Mouse (Mus musculus) gastrocnemius, postnatal 36 days (tissue): ENCODE results near the gene Smim4. TPM values are rescaled to one million over a fixed set of nuclear protein-coding genes. Genes with fewer than 3 reads are reported as not detected.

Experiments used
- DNase-seq, 2 experiments: peaks; one replicate each; pipeline ENCODE4 v3.0.0; 2022
- intact Hi-C: fragments of 180-260 bp; cut with DNase I; formaldehyde crosslinking; loops from one replicate; pipeline ENCODE4 v1.15.1; 2025
- total RNA-seq, 2 experiments: library from RNA; stranded (reverse); gene quantifications; 2 replicates each; pipeline ENCODE4 v1.2.3; 2021

Smim4 gene
- total RNA-seq, 2 experiments from 2014 or later: 29.3 to 40.5 TPM

DNA sequence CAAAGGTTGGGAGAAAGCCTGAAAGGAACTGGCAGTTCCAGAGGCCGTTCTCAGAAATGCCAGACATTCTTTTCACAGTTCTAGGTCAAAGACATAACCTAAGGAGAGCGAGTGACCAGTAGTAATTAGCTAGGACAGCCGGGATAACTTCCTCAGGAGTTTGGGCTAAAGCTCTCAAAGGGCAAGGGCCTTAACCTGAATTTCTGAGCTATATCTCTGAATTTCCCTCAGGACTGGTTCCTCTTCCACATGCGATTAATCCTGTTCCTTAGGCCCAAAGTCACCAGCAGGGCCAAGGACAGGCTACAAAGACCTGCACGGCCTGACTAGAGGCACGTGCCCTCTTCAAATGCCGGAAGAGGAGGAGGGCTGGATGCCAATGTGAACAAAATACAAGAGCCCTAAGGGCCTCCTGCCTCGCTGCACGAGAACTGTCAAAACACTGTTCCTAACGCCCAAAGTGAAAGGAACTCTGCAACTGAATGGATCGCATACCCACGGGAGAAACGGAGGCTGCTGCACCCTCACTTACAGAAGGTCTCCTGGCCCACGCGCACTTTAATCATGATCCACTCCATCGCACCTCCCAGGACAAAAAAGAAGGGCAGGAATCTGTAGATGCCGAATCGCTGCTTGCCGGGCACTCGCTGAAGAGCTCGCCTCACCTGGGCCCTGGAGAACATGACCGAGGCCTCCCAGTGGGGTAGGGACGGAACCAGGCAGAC, 493 bp downstream of the Smim4 start:
- intact Hi-C loops: no loop called here
- no peak for DNase-seq

DNA sequence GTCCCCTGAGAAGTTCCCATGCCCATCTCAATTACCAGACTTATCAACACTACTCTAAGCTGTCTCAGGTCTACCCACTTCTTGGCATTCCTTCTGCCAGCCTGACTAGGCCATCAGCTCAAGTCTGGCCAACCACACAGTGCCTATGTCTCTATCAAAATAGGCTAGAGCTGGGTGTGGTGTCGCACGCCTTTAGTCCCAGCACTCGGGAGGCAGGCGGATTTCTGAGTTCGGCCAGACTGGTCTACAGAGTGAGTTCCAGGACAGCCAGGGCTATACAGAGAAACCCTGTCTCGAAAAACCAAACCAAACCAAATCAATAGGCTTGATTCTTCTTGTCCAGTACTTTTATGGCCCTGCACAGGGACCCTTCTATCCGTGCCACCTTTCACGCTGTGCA, 1.9 kb downstream of the Smim4 start:
- intact Hi-C loops: no loop called here
- DNase-seq: no peak

DNA sequence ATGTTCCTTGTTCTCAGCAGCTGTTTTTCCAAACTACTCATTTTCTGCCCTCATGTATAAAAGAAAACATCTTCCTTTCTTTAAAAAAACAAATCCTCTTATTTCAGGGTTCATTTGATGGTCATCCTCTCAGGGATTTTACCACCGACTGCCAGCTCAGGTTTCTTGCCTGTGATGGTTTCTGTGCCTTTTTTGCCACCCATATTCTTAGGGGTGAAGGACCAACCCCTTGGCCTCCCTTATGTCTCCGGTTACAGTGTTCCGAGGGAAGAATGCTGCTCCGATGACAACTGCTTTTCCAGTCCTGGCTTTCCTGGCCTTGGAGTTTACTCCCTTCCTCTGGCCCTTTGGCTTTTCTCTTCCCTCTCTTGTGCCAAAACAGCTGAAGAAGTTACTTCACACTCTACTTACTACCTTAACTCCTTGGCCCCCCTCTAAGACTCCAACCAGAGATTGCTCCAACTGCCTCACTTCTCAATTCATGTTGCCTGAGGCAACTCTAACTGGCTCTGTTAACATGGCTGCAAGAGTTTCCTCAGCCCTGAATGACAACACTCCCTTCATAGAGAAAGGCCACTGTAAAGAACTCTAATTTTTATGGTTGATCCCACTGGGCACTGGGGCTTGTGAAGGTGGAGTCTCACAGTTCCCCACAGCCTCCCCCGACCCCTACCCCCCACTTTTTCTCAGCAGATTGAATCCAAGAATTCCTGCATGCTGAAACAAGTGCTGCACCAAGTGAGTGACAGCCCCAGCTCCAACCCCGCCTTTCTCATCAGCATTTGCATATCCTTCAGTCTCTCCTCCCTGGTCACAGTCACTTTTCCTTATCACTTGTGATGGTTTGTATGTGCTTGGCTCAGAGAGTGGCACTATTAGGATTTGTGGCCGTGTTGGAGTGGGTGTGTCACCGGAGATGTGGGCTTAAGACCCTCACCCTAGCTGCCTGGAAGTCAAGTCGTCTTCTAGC, 3.4 kb downstream of the Smim4 start:
- DNase-seq: no peak

DNA sequence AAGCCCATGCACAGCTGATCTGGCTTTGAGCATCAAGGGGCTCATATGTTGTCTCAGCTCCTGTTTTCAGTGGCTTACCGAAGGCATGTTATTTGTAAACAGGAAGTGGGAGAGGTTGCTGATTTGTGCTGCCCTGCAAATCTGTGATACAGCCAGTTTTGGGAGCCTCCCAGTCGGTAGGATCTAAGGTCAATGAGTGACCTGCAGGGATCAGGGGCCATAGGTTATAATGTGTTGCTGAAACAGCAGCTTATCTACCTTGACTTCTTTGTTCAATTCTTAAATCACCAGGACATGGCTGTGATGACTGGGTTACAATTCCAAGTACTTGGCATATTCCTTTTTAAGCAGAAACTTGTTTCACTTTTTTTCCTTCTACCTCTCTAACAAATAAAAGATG, 13.2 kb downstream of the Smim4 start:
- no peak for DNase-seq
- intact Hi-C loops: no loop called here

More for the DNA sequence above, 3.4 kb downstream of the Smim4 start:
- intact Hi-C loops: no loop called here

DNA sequence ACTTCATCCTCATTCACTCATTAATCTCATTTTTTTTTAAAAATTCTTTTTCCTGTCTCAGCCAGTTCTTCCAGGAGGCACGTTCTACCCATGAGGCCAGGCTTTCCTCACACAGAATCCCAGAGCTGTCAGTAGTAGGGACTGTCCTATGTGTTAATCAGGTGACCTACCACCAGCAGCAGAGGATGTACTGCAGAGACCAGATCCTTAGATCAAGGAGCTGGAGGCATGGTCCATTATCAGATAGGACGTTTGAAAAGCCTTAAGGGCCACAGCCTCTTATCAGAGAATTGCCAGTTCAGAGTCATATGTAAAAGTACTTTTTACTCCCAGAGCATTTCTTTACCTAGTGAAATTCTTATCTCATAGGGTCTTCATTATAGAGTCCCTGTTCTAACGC, 14.7 kb downstream of the Smim4 start:
- intact Hi-C loops: loop anchor here (5.0 kb wide), 1 partner anchor 77 kb away; no protein-coding TSS in a partner anchor
- no peak for DNase-seq

DNA sequence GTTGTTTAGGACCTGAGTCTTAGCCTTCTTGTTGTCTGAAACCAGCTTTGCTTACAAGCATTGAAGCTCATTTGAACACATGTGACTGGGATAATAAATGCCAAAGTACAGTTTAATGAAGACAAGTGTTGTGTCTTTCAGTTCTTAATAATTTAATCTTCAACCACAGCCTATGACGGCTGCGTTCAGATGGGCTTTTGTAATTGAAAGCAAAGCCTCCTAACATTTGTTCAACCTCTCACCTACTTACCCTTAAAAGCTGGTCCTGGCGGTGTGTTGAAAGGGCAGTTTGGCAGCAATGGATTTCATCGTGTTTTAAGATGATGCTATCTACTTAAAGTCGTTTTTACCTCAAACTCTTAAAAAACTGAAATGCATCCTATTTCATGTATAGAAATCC, 16.6 kb downstream of the Smim4 start:
- DNase-seq: no peak
- intact Hi-C loops: loop anchor here (5.0 kb wide), 1 partner anchor 75 kb away; no protein-coding TSS in a partner anchor

DNA sequence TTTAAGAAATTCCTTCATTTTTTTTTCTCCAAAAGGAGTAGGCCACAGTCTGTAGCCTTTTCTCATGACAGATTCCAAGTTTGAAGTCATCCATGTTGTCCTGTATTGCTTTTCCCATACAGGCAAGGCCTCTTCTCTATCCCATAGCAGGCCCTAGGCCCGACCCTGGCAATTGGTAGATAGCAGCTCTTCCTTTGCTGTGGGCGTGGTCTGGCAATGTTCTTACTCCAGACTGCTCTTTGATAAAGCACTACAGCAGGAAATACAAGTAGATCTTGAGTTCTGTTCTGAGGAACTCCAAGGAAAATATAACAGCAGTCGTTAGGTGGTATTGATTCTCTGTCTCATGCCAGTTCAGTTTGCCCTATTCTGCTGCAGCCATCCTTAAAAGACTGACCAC, 18.1 kb downstream of the Smim4 start:
- no peak for DNase-seq
- intact Hi-C loops: loop anchor here (5.0 kb wide), 1 partner anchor 73 kb away; no protein-coding TSS in a partner anchor

DNA sequence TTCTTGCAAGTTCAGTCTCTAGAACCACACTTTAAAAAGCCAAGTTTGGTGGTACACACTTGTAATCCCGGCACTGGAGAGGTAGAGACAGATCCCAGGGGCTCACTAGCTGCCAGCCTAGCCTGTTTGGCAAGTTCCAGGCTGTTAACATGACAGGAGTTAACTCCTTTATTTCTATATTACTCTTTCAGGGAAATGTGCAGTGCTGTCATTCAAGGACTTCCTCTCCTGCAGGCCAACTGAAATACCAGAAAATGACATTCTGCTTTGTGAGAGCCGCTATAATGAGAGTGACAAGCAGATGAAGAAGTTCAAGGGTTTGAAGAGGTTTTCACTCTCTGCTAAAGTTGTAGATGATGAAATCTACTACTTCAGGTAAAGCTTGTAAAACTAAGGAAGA, 23.6 kb downstream of the Smim4 start:
- intact Hi-C loops: no loop called here
- DNase-seq: no peak

DNA sequence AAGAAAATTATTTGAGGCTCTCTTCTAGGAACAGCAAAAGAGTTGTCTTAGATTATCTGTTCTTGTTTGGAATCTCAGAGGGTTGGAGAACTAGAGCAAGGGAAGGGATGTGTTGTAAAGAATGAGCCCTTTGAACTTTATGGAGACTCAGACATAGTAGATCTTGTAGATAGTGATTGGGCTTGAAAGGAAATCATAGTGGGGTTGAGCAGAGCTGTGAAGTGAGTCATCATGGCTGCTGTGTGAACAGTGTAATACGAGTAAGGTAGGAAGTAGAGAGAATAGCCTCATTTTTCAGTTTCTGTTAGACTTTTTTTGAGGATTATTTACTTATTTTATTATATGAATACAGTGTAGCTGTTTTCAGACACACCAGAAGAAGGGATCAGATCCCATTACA, 38.8 kb downstream of the Smim4 start:
- intact Hi-C loops: no loop called here
- no peak for DNase-seq

DNA sequence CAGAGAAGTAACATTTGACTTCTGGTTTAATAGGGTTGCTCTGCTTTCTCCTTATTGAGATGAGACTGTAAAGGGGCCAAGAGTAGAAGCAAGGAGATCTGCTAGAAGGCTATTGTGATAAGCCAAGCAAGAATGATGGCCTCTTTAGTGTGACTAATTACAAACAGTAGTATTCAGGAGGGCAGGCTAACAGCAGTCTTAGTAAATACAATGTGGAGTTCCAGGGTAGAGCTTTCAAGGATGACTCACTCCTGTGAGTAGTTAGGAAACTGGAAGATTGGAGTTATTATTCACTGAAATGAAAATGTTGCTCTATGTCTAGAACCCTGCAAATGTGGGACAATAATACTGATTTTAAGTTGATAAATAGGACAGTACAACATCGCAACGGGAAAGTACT, 40.2 kb downstream of the Smim4 start:
- intact Hi-C loops: no loop called here
- no peak for DNase-seq

DNA sequence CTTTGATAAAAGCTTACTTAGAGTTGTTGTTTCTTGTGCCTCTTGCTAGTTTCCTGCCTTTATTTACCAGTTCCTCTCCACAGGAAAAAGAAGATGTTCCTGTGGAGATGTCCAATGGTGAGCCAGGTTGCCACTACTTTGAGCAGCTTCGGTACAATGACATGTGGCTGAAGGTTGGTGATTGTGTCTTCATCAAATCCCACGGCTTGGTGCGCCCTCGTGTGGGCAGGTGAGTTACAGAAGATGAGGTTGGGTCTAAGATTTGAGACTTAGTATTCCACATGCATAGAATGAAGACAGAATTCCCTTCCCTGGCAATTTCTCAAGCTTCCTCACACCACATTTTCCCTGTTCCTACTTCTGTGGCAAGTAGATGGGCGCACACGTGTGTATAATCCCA, 41.3 kb downstream of the Smim4 start:
- intact Hi-C loops: no loop called here
- DNase-seq: no peak

DNA sequence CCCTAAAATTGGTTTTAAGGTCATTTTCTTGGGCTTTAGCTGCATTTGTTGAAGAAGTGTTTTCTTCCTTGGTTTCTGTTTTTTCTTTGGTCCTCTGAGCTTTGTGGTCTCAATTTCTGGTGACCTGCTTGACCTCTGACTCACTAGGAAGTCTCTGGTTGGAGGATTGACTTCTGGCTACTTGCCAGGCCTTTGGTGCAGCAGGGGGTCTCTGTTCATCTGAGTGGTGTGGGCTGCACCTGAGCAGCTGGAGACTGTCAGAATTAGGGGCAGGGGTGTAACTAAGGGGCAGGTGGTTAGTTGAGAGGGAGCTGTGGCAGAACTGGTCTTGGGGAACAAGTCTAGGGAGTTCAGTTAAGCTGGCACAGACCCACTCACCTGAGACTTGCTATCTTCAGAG, 47.6 kb downstream of the Smim4 start:
- no peak for DNase-seq
- intact Hi-C loops: no loop called here

DNA sequence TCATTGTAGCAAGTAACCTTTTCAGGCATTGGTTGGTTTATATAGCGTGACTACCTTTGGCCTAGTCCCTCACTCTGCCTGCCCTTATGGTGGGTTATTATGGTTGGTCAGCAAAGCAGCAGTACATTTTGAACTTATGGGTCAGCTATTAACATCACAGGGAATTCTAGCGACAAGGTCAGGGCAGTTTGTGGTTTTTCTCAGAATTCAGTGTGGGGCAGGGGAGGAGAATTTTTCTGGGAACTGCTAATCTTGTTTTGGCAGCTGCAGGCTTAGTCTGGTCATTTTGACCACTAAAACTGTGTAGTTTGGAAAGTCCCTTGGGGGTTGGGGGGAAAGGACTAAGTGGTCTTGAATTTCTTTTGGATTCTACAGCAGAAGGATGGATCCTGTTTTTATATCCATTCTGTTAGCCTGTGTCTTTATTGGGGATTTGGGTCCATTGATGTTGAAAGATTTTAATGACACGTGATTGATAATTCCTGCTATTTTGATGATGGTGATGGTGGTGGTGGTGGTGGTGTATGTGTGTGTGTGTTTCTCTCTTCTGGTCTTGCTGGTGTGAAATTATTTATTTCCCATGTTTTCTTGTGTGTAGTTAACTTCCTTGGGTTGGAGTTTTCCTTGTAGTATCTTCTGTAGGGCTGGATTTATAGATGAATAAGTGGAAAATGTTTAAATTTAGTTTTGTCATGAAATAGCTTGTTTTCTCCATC, 49.3 kb downstream of the Smim4 start:
- DNase-seq: no peak

DNA sequence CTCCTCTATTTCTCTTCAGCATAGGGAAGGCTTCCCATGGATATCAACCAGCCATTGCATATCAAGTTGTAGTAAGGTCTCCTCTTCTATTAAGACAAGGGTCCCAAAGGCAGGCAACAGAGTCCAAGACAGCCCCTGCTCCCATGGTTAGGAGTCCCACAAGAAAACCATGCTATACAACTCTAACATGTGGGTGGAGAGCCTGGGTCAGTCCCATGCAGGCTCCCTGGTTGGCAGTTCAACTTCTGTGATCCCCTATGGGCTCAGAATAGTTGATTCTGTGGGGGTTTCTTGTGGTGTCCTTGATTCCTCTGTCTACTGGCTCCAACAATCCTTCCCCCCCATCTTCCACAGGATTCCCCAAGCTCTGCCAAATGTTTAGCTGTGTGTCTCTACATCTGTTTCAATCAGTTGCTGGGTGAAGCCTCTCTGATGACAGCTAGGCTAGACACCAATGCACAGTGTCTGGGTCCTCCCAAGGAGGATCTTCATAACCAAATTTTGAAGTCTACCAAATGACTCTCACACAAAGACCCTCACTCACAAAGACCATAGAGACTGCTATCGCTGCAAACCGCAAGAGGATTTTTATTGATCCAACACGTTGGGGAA, 50.1 kb downstream of the Smim4 start:
- DNase-seq: no peak
- intact Hi-C loops: no loop called here

More for the DNA sequence above, 49.3 kb downstream of the Smim4 start:
- intact Hi-C loops: no loop called here

DNA sequence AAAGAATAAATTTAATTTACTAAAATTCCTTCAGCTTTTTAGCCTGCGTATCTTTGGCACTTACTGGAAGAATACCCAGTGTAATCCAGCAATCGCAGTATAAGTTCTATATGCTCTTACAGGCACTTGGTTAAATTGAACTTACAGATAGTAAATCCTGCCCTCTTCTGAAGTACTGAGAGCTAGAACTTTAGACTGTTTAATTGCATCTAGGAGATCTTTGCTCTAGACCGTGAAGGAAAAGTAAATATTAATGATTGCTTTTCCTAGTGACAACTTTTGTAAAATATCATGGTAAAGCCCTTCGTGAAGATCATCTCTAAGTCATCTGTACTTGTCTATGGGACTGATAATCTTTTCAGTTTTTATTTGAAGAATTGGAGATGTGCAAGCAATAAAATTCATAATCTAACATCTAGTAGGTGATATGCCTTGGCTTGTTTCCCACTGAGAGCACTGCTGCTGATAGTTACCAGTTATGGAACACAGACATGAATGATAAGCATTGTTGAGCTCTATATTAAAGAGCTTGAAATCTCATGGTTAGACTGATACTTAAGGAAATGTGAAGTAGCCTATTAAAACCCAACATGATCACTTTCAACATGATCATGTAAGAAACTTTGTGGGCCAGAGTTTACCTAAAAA, 59.5 kb downstream of the Smim4 start:
- no peak for DNase-seq
- intact Hi-C loops: no loop called here

DNA sequence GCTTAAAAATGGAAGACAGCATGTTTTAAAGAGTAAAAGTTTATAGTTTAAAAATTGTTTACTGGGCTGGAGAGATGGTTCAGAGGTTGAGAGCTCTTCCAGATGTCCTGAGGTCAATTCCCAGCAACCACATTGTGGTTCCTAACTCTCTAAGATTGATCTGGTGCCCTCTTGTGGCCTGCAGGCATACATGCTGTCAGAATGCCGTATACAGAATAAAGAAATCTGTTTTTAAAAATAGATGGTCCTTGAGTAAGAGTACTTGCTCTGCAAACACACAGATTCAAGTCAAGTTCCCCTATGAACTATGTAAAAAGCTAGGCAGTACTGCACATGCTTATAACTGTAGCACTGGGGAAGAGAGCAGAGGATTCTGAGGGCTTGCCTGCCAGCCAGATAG, 66.5 kb downstream of the Smim4 start:
- intact Hi-C loops: loop anchor here (5.0 kb wide), 1 partner anchor 40 kb away; no protein-coding TSS in a partner anchor

DNA sequence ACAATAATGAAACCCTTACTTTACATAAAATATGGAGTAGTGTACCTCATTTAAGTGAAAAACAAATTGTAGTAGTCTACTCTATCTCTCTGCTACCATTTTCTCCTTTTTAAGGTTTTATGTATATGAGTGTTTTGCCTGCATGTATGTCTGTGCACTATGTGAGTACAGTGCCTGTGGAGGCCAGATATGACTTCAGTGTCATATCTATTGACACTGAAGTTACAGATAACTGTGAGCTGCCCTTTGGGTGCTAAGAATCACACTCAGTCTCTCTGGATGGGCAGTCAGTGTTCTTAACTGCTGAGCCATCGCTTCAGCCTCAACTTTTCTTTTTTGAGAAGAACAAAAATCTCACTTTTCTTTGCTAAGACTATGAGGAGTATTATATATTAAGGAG, 82.9 kb downstream of the Smim4 start:
- no peak for DNase-seq

More for the DNA sequence above, 66.5 kb downstream of the Smim4 start:
- DNase-seq: no peak

DNA sequence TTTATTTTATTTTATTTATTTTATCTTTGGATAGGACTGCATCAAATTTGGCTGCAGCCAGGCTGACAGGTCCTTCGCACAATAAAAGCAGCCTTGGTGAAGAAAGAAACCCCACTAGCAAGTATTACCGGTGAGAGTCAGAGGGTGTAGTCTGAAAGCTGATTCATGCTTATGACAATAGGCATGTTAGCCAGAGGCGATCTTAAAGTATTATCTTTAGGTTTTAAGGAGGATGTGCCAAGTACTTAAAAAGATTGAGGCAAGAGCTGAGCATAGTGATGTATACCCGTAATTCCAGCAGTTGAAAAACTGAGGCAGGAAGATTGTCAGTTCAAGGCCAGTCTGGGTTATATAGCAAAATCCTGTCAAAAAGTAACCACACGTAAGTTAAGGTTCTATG, 83.5 kb downstream of the Smim4 start:
- DNase-seq: no peak
- intact Hi-C loops: no loop called here

More for the DNA sequence above, 82.9 kb downstream of the Smim4 start:
- intact Hi-C loops: no loop called here
